Mouse (Mus musculus) heart, embryonic 14.5 days (tissue): ENCODE data around the gene Slc35d1. TPM values are rescaled to one million over a fixed set of nuclear protein-coding genes. Genes with fewer than 3 reads are reported as not detected.
A peak's percentile ranks its signal among the peaks of the same experiment; 100 is the strongest.

Source experiments
- ATAC-seq: fragments of 200-750 bp; cut with Nextera tagmentation; 2 replicates; pipeline ENCODE4 v1.8.0; 2017; ENCODE audit warnings: low read depth, moderate TSS enrichment; ENCODE audit not compliant: insufficient number of reproducible peaks, insufficient read depth, low FRiP score
- H3K27ac ChIP-seq, 2 experiments: fragments of 200-500 bp in 1 of 2; fragments of 300-500 bp in 1 of 2; sonication (generic) in 1 of 2; replicated peaks in 1 of 2; 2 replicates each; pipeline ENCODE4 v1.5.1; 2012 to 2014; ENCODE audit warnings: low read depth in 2 of 2, low read length in 2 of 2, control low read depth in 1 of 2, mild to moderate bottlenecking in 1 of 2, mixed read lengths in 1 of 2; ENCODE audit not compliant: control insufficient read depth in 1 of 2, insufficient read depth in 1 of 2
- H3K27me3 ChIP-seq: fragments of 300-500 bp; sonication (generic); 2 replicates; pipeline ENCODE4 v1.6.1; 2014; ENCODE audit warnings: mild to moderate bottlenecking, low read length, control low read depth; ENCODE audit not compliant: control insufficient read depth, insufficient read depth
- H3K36me3 ChIP-seq: fragments of 300-500 bp; sonication (generic); 2 replicates; pipeline ENCODE4 v1.6.1; 2014; ENCODE audit warnings: mild to moderate bottlenecking, control low read depth, low read length, mixed read lengths; ENCODE audit not compliant: control insufficient read depth, insufficient read depth
- H3K4me1 ChIP-seq, 2 experiments: fragments of 200-500 bp in 1 of 2; fragments of 300-500 bp in 1 of 2; sonication (generic) in 1 of 2; 2 replicates each; pipeline ENCODE4 v1.6.1; 2012 to 2014; ENCODE audit warnings: low read length in 2 of 2, control low read depth in 1 of 2, mixed read lengths in 1 of 2; ENCODE audit not compliant: control insufficient read depth in 2 of 2, insufficient read depth in 2 of 2
- H3K4me2 ChIP-seq: fragments of 300-500 bp; sonication (generic); 2 replicates; pipeline ENCODE4 v1.6.1; 2014; ENCODE audit warnings: mild to moderate bottlenecking, low read length
- H3K4me3 ChIP-seq, 2 experiments: fragments of 200-500 bp in 1 of 2; fragments of 300-500 bp in 1 of 2; sonication (generic) in 1 of 2; 2 replicates each; pipeline ENCODE4 v1.5.1; 2012 to 2014; ENCODE audit warnings: low read length in 2 of 2, mild to moderate bottlenecking in 2 of 2, control low read depth in 1 of 2, low read depth in 1 of 2, moderate library complexity in 1 of 2; ENCODE audit not compliant: control insufficient read depth in 1 of 2, insufficient read depth in 1 of 2
- H3K9ac ChIP-seq: fragments of 300-500 bp; sonication (generic); 2 replicates; pipeline ENCODE4 v1.6.1; 2014; ENCODE audit warnings: mild to moderate bottlenecking, low read length
- H3K9me3 ChIP-seq: fragments of 300-500 bp; sonication (generic); 2 replicates; pipeline ENCODE4 v1.6.1; 2016; ENCODE audit warnings: low read length, control low read depth; ENCODE audit not compliant: control insufficient read depth
- WGBS: fragments of 180-500 bp; shearing (Covaris S2); extraction: QIAGEN DNeasy Blood & Tissue Kit; methylation state at CpG from one replicate; pipeline ENCODE4 v1.1.7; 2014; 5-methylcytosine and 5-hydroxymethylcytosine counted together
- polyA plus RNA-seq: library from polyadenylated mRNA; unstranded; fragments of >200 nt; fragmentation: Nextera tagmentation; extraction: Ambion mirVana; gene quantifications from 2 replicates; pipeline ENCODE4 v1.2.1, GENCODE M21; 2014

The Slc35d1 gene
- polyA plus RNA-seq, 1 experiment from 2014 or later, result 8.5 TPM

GRCm38 (mm10) chr4:103180300-103180888 is 34.6 kb downstream of the Slc35d1 start:
- WGBS, result 83% methylated on average over 8 of the region's 8 CpGs
- Histone ChIP-seq H3K36me3 (peaks cover 33% of the 10 kb centered on the region), H3K9me3 (no peaks in the 10 kb centered on the region), H3K9ac (0 out of 2 replicates have a peak overlapping the region, but pooled peaks have one; percentile 8), H3K27me3 (no peaks in the 10 kb centered on the region), H3K4me1 (peaks cover 17 to 31% of the 10 kb centered on the region in 2 experiments), H3K4me2 (no peak overlapping the region), H3K4me3 (no peak overlapping the region), H3K27ac (no peak overlapping the region)
- ATAC-seq, result no peak

GRCm38 (mm10) chr4:103179581-103179980 is 35.4 kb downstream of the Slc35d1 start:
- no peaks in the 10 kb centered on the region for H3K27me3 ChIP-seq
- no peak overlapping the region for H3K4me3 ChIP-seq
- peaks cover 28% of the 10 kb centered on the region for H3K36me3 ChIP-seq
- no peak overlapping the region for H3K9ac ChIP-seq
- H3K4me1 ChIP-seq, result peaks cover 17 to 31% of the 10 kb centered on the region in 2 experiments
- ATAC-seq, result no peak
- peak overlapping the region; percentile 38 to 84 for H3K27ac ChIP-seq
- 33% methylated on average over 3 of the region's 3 CpGs for WGBS
- H3K9me3 ChIP-seq, result no peaks in the 10 kb centered on the region
- peak overlapping the region; percentile 43; the same call in 1 of the 2 replicates for H3K4me2 ChIP-seq

GRCm38 (mm10) chr4:103178635-103179318 is 36.2 kb downstream of the Slc35d1 start:
- H3K9me3 ChIP-seq, result no peaks in the 10 kb centered on the region
- no peak overlapping the region for H3K9ac ChIP-seq
- H3K4me1 ChIP-seq, result peaks cover 17 to 31% of the 10 kb centered on the region in 2 experiments
- H3K27ac ChIP-seq, result peak overlapping the region; percentile 38 to 84
- 48% methylated on average over 7 of the region's 7 CpGs for WGBS
- no peak overlapping the region for H3K4me3 ChIP-seq
- 0 out of 2 replicates have a peak, but pooled peaks have one; percentile 21 for ATAC-seq
- H3K36me3 ChIP-seq, result peaks cover 21% of the 10 kb centered on the region
- no peaks in the 10 kb centered on the region for H3K27me3 ChIP-seq
- peak overlapping the region; percentile 43 for H3K4me2 ChIP-seq

GRCm38 (mm10) chr4:103177681-103178080 is 37.3 kb downstream of the Slc35d1 start:
- no peak overlapping the region for H3K4me3 ChIP-seq
- WGBS, result 79% methylated on average over 1 of the region's 1 CpGs
- H3K27ac ChIP-seq, result 0 out of 4 replicates have a peak overlapping the region, but pooled peaks of 1 of the 2 experiments have one; percentile 6

GRCm38 (mm10) chr4:103174001-103174400 is 41.0 kb downstream of the Slc35d1 start:
- peaks cover 26% of the 10 kb centered on the region for H3K36me3 ChIP-seq
- 93% methylated on average over 7 of the region's 7 CpGs for WGBS
- no peak overlapping the region for H3K9ac ChIP-seq
- no peak for ATAC-seq
- H3K4me2 ChIP-seq, result no peak overlapping the region
- H3K4me1 ChIP-seq, result peaks cover 8 to 15% of the 10 kb centered on the region in 2 experiments
- H3K27me3 ChIP-seq, result no peaks in the 10 kb centered on the region
- no peak overlapping the region for H3K27ac ChIP-seq
- H3K4me3 ChIP-seq, result no peak overlapping the region
- H3K9me3 ChIP-seq, result no peaks in the 10 kb centered on the region

More at GRCm38 (mm10) chr4:103177681-103178080, 37.3 kb downstream of the Slc35d1 start:
- H3K4me1 ChIP-seq, result peaks cover 17 to 31% of the 10 kb centered on the region in 2 experiments
- peaks cover 13% of the 10 kb centered on the region for H3K36me3 ChIP-seq
- no peak for ATAC-seq
- H3K4me2 ChIP-seq, result no peak overlapping the region
- no peaks in the 10 kb centered on the region for H3K9me3 ChIP-seq
- no peaks in the 10 kb centered on the region for H3K27me3 ChIP-seq
- no peak overlapping the region for H3K9ac ChIP-seq

- Histone ChIP-seq H3K9me3 (no peaks in the 10 kb centered on the region), H3K9ac (no peak overlapping the region), H3K27ac (no peak overlapping the region), H3K27me3 (no peaks in the 10 kb centered on the region), H3K4me1 (peaks cover 6 to 10% of the 10 kb centered on the region in 2 experiments), H3K36me3 (peaks cover 26% of the 10 kb centered on the region), H3K4me2 (no peak overlapping the region), H3K4me3 (no peak overlapping the region)
- WGBS, result 84% methylated on average over 6 of the region's 6 CpGs
- ATAC-seq, result no peak
Observed at GRCm38 (mm10) chr4:103173507-103173906, 41.5 kb downstream of the Slc35d1 start.

- WGBS, result 85% methylated on average over 3 of the region's 3 CpGs
Observed at GRCm38 (mm10) chr4:103171256-103171655, 43.7 kb downstream of the Slc35d1 start.

More at GRCm38 (mm10) chr4:103171256-103171655, 43.7 kb downstream of the Slc35d1 start:
- no peak for ATAC-seq
- no peak overlapping the region for H3K4me3 ChIP-seq
- H3K9me3 ChIP-seq, result no peaks in the 10 kb centered on the region
- no peak overlapping the region for H3K9ac ChIP-seq
- no peaks in the 10 kb centered on the region for H3K27me3 ChIP-seq
- H3K36me3 ChIP-seq, result peaks cover 23% of the 10 kb centered on the region
- no peaks in the 10 kb centered on the region for H3K4me1 ChIP-seq
- no peak overlapping the region for H3K27ac ChIP-seq
- no peak overlapping the region for H3K4me2 ChIP-seq
